Mouse (Mus musculus) megakaryocyte, embryonic 14.5 days (primary cell): ENCODE measurements around the gene Tbc1d9b. TPM values are rescaled to one million over a fixed set of nuclear protein-coding genes. Genes with fewer than 3 reads are reported as not detected.
"Not testable (repeated sequence)": the region's sequence is repeated elsewhere in the genome, so short reads cannot be mapped to it uniquely, and the experiment has no call there.

Experiments used
- H3K27me3 ChIP-seq: replicated peaks from 2 replicates; pipeline ENCODE3; 2012; ENCODE audit warnings: inconsistent platforms
- H3K36me3 ChIP-seq: replicated peaks from 2 replicates; pipeline ENCODE3; 2012; ENCODE audit warnings: low read length, inconsistent platforms, mixed read lengths
- H3K4me1 ChIP-seq: 2 replicates; pipeline ENCODE4 v1.6.1; 2012; ENCODE audit warnings: inconsistent platforms
- H3K4me3 ChIP-seq: replicated peaks from 2 replicates; pipeline ENCODE3; 2012; ENCODE audit warnings: moderate library complexity, mild to moderate bottlenecking, inconsistent platforms
- H3K9me3 ChIP-seq: 2 replicates; pipeline ENCODE4 v1.6.1; 2012; ENCODE audit warnings: inconsistent platforms
- FLI1 ChIP-seq: IDR thresholded peaks from 2 replicates; pipeline ENCODE4 v1.6.1; 2012; ENCODE audit warnings: low read length, inconsistent platforms, mixed read lengths
- GATA1 ChIP-seq: IDR thresholded peaks from 3 replicates; pipeline ENCODE4 v1.6.1; 2012; ENCODE audit warnings: mixed read lengths, low read length, inconsistent platforms, borderline replicate concordance
- polyA plus RNA-seq: library from polyadenylated mRNA; stranded (reverse); fragments of >175 nt; gene quantifications from 2 replicates; pipeline ENCODE4 v1.2.3, GENCODE M21; 2012; ENCODE audit warnings: low replicate concordance; ENCODE audit not compliant: insufficient read depth

Tbc1d9b gene
- polyA plus RNA-seq, 1 experiment = 34.0 TPM

GRCm38 (mm10) chr11:50100548-50101307, 30.5 kb upstream of the Tbc1d9b start:
- Histone ChIP-seq H3K4me1 (peaks cover 29% of the 10 kb centered on the region), H3K36me3 (peaks cover 59% of the 10 kb centered on the region), H3K9me3 (no peaks in the 10 kb centered on the region), H3K4me3 (no peak overlapping the region), H3K27me3 (no peaks in the 10 kb centered on the region)
- TF ChIP-seq FLI1 = no peak
- no peak for TF ChIP-seq GATA1

DNA sequence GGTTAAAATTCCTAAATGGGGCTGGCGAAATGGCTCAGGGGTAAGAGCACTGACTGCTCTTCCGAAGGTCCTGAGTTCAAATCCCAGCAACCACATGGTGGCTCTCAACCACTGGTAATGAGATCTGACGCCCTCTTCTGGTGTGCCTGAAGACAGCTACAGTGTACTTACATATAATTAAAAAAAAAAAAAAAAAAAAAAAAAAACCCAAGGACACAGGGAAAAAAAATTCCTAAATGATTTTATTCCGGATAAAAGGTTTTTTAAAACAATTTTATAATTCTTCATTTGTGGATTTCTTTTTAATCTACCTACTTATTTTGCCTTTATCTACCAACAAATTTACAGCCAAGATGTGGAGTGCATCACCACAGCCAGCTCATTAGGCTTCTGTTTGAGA, 29.2 kb upstream of the Tbc1d9b start:
- not testable (repeated sequence) for H3K4me3 ChIP-seq, H3K9me3 ChIP-seq, H3K27me3 ChIP-seq
- peaks cover 30% of the 10 kb centered on the region for H3K4me1 ChIP-seq
- H3K36me3 ChIP-seq = peaks cover 53% of the 10 kb centered on the region

DNA sequence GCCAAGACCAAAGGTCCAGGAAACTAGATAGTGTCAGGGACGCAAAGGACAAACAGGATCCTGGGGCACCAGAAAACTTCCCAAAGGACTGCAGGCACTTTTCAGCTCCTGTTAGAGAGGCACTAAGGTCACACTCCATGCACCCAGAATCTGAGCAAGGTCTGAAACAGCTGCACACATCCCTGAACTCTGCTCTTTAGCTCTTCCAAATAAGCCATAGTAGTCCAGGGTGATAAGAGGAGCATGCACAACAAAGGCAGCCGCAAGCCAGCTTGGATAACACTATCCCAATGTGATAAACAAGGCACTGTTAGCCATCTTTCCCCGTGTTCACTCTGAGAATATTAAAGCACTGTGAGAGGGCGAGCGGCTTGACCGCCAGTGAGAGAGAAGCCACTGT, 27.2 kb upstream of the Tbc1d9b start:
- no peak for TF ChIP-seq FLI1
- no peak for TF ChIP-seq GATA1
- H3K27me3 ChIP-seq = no peaks in the 10 kb centered on the region
- no peak overlapping the region for H3K4me3 ChIP-seq
- H3K9me3 ChIP-seq = no peaks in the 10 kb centered on the region
- H3K4me1 ChIP-seq = peaks cover 44% of the 10 kb centered on the region
- H3K36me3 ChIP-seq = peaks cover 41% of the 10 kb centered on the region

DNA sequence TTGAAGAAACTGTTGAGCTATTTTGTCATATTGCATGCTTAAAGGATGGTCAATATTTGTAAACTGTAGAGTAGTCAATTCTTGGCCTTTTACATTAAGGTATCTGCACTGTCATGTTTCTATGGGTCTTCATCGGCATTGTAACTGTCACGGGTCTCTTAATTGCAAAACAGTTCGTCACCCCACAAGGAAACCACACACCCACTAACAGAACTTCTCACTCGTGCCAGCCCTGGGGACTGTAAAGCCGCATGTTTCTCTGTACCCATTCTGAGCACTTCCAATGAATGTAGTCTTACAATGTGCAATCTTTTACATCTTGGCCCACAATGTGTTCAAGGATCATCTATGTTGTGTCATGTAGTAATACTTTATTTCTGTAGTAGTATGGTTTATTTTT, 26.0 kb upstream of the Tbc1d9b start:
- Histone ChIP-seq H3K36me3 (peaks cover 29% of the 10 kb centered on the region), H3K27me3 (no peaks in the 10 kb centered on the region), H3K4me3 (no peak overlapping the region), H3K4me1 (peaks cover 49% of the 10 kb centered on the region), H3K9me3 (no peaks in the 10 kb centered on the region)
- TF ChIP-seq GATA1 = no peak
- no peak for TF ChIP-seq FLI1

DNA sequence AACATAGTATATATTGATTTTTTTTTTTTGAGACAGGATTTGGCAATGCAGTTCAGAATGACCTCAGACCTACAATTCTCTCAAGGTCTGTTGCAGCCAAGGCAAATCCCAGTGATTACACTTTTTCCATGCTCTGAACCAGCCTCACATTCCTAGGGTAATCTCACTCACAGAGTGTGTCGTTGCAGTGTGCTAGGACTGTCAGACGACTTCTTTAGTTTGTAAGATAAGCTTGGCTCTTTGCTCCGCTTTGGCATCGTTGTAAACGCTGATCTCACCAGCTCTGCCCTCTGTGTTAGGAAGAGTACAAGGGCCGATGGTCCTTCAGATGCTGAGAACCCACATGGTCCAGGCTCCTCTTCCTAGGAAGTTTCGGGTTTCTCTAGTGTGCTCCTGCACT, 25.2 kb upstream of the Tbc1d9b start:
- H3K4me3 ChIP-seq = no peak overlapping the region
- TF ChIP-seq FLI1 = no peak
- no peak for TF ChIP-seq GATA1

DNA sequence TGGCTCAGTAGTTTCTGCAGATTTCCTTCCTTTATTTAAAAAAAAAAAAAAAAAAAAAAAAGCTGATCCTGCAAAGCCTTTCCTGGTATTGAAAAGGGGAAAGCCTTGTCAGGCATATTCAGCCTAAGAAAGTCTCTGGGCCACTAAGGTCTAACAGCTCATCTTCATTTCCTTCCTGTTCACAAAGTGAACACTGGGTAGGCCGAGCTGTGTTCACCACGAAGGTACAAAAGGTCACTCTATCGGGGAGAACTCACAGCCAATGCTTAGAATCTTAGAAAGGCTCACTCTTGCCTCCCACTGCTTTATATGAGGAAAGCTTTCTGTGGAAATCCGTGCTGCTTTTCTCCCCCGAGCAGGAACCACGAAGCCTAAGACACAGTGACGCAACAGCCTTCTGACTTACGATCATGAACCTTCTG, 22.4 kb upstream of the Tbc1d9b start:
- H3K27me3 ChIP-seq = no peaks in the 10 kb centered on the region
- no peak overlapping the region for H3K4me3 ChIP-seq
- TF ChIP-seq GATA1 (no peak), FLI1 (no peak)
- H3K4me1 ChIP-seq = peaks cover 36% of the 10 kb centered on the region
- no peaks in the 10 kb centered on the region for H3K9me3 ChIP-seq
- peaks cover 16% of the 10 kb centered on the region for H3K36me3 ChIP-seq

More for the DNA sequence above, 25.2 kb upstream of the Tbc1d9b start:
- H3K4me1 ChIP-seq = peaks cover 49% of the 10 kb centered on the region
- H3K9me3 ChIP-seq = no peaks in the 10 kb centered on the region
- H3K36me3 ChIP-seq = peaks cover 25% of the 10 kb centered on the region
- H3K27me3 ChIP-seq = no peaks in the 10 kb centered on the region

GRCm38 (mm10) chr11:50114329-50114728, 16.9 kb upstream of the Tbc1d9b start:
- TF ChIP-seq FLI1 (no peak), GATA1 (no peak)
- Histone ChIP-seq H3K27me3 (peaks cover 2% of the 10 kb centered on the region), H3K36me3 (no peaks in the 10 kb centered on the region)

GRCm38 (mm10) chr11:50122631-50123081, 8.5 kb upstream of the Tbc1d9b start:
- TF ChIP-seq GATA1 = no peak
- no peak for TF ChIP-seq FLI1
- Histone ChIP-seq H3K27me3 (peaks cover 28% of the 10 kb centered on the region), H3K9me3 (no peaks in the 10 kb centered on the region), H3K4me1 (peaks cover 11% of the 10 kb centered on the region), H3K36me3 (no peaks in the 10 kb centered on the region), H3K4me3 (no peak overlapping the region)

More at GRCm38 (mm10) chr11:50114329-50114728, 16.9 kb upstream of the Tbc1d9b start:
- Histone ChIP-seq H3K4me3 (peak overlapping the region; percentile 23), H3K9me3 (no peaks in the 10 kb centered on the region), H3K4me1 (peaks cover 4% of the 10 kb centered on the region)

- H3K4me3 ChIP-seq = no peak overlapping the region
Observed at GRCm38 (mm10) chr11:50127781-50128180, 3.4 kb upstream of the Tbc1d9b start.

GRCm38 (mm10) chr11:50131801-50132201, 605 bp downstream of the Tbc1d9b start:
- Histone ChIP-seq H3K36me3 (peaks cover 22% of the 10 kb centered on the region), H3K4me3 (peak overlapping the region; percentile 92), H3K9me3 (no peaks in the 10 kb centered on the region), H3K27me3 (no peaks in the 10 kb centered on the region), H3K4me1 (peaks cover 63% of the 10 kb centered on the region)
- TF ChIP-seq FLI1 (no peak), GATA1 (no peak)

More at GRCm38 (mm10) chr11:50127781-50128180, 3.4 kb upstream of the Tbc1d9b start:
- no peak for TF ChIP-seq GATA1
- TF ChIP-seq FLI1 = no peak
- Histone ChIP-seq H3K4me1 (peaks cover 38% of the 10 kb centered on the region), H3K27me3 (peaks cover 17% of the 10 kb centered on the region), H3K9me3 (no peaks in the 10 kb centered on the region), H3K36me3 (peaks cover 3% of the 10 kb centered on the region)

- no peaks in the 10 kb centered on the region for H3K9me3 ChIP-seq
- peaks cover 59% of the 10 kb centered on the region for H3K4me1 ChIP-seq
- H3K36me3 ChIP-seq = peaks cover 27% of the 10 kb centered on the region
- no peak for TF ChIP-seq GATA1
- no peak for TF ChIP-seq FLI1
- H3K4me3 ChIP-seq = peak overlapping the region; percentile 92
- H3K27me3 ChIP-seq = no peaks in the 10 kb centered on the region
Observed at GRCm38 (mm10) chr11:50132265-50132664, 1.1 kb downstream of the Tbc1d9b start.
